In genomic region chr7:133750666-133751065, GRCm38 (mm10) we compare ENCODE assay signal across 12 mouse cellular contexts. TPM values are rescaled to one million over a fixed set of nuclear protein-coding genes. Genes with fewer than 3 reads are reported as not detected.
DNase-seq lines count a peak whose midpoint lies in the region; ATAC-seq and TF ChIP-seq lines count a peak whose summit lies in the region.
"Had no signal": no experiment of that assay in that cellular context is flagged by ENCODE, and none has a peak within 500 bp of the region (broad histone marks: within the 10 kb centered on the region; RNA-seq: fewer than 3 reads in every experiment).

No protein-coding gene starts in this region.

- no peak for DNase-seq in hindbrain, postnatal 0 days (ENCODE audit: low spot score)
- peak; percentile 55 for DNase-seq in 416B (ENCODE audit: low read depth)
- DNase-seq in kidney, adult 9 months, result peak; percentile 26
- no peak for DNase-seq in thymus, postnatal 4 days
- DNase-seq in left cerebral cortex, adult 9 months (ENCODE audit: low spot score in 2 of 2), result no peak
- DNase-seq in cerebellum, adult 2 months, result no peak
- DNase-seq: embryo, embryonic 11 days had no signal

- H3K4me1 ChIP-seq in hindbrain, postnatal 0 days (ENCODE audit: insufficient read depth, low read length), result no peaks in the 10 kb centered on the region
- no peaks in the 10 kb centered on the region for H3K4me1 ChIP-seq in hindbrain, embryonic 16.5 days (ENCODE audit: control insufficient read depth, insufficient read depth, low read depth, low read length)
- H3K4me1 ChIP-seq in embryonic facial prominence, embryonic 15.5 days, result peaks cover 4% of the 10 kb centered on the region; the same call in 1 of the 2 replicates
- peaks cover 9% of the 10 kb centered on the region for H3K4me1 ChIP-seq in cerebellum, adult 2 months (ENCODE audit: control insufficient read depth, insufficient read depth, low read length)
- H3K4me1 ChIP-seq: hindbrain, embryonic 15.5 days had no signal

- WGBS in hindbrain, postnatal 0 days, result 71% methylated on average over 5 of the region's 5 CpGs
- WGBS in hindbrain, embryonic 16.5 days, result 62% methylated on average over 5 of the region's 5 CpGs
- WGBS in embryonic facial prominence, embryonic 15.5 days, result 56% methylated on average over 5 of the region's 5 CpGs
- 81% methylated on average over 5 of the region's 5 CpGs for WGBS in cerebellum, adult 2 months

- no peak overlapping the region for H3K9ac ChIP-seq in hindbrain, postnatal 0 days (replicated peaks; ENCODE audit: low read length)
- H3K9ac ChIP-seq in hindbrain, embryonic 16.5 days (ENCODE audit: low read depth, low read length), result no peak overlapping the region
- no peak overlapping the region for H3K9ac ChIP-seq in embryonic facial prominence, embryonic 15.5 days
- H3K9ac ChIP-seq: hindbrain, embryonic 15.5 days had no signal

- H3K27me3 ChIP-seq in hindbrain, postnatal 0 days (ENCODE audit: insufficient read depth, low read length), result no peaks in the 10 kb centered on the region
- H3K27me3 ChIP-seq in hindbrain, embryonic 16.5 days (replicated peaks; ENCODE audit: control insufficient read depth, insufficient read depth, low read length), result no peaks in the 10 kb centered on the region
- H3K27me3 ChIP-seq in embryonic facial prominence, embryonic 15.5 days, result no peaks in the 10 kb centered on the region
- no peaks in the 10 kb centered on the region for H3K27me3 ChIP-seq in cerebellum, adult 2 months (ENCODE audit: control insufficient read depth, insufficient read depth, low read length)
- H3K27me3 ChIP-seq: CH12.LX; hindbrain, embryonic 15.5 days had no signal

- H3K9me3 ChIP-seq in hindbrain, postnatal 0 days (ENCODE audit: low read length), result no peaks in the 10 kb centered on the region
- H3K9me3 ChIP-seq in hindbrain, embryonic 16.5 days (ENCODE audit: control insufficient read depth, low read length), result no peaks in the 10 kb centered on the region
- H3K9me3 ChIP-seq in embryonic facial prominence, embryonic 15.5 days (replicated peaks), result no peaks in the 10 kb centered on the region
- H3K9me3 ChIP-seq: hindbrain, embryonic 15.5 days had no signal

- no peak for TF ChIP-seq CTCF in hindbrain, postnatal 0 days (IDR thresholded peaks at IDR 0.05; ENCODE audit: low read depth)
- no peak for TF ChIP-seq CTCF in cerebellum, adult 2 months (IDR thresholded peaks at IDR 0.05; ENCODE audit: borderline replicate concordance, insufficient read depth, low read depth, low read length)

- no peak overlapping the region for H3K27ac ChIP-seq in hindbrain, postnatal 0 days
- no peak overlapping the region for H3K27ac ChIP-seq in hindbrain, embryonic 16.5 days (ENCODE audit: low read depth, low read length)
- no peak overlapping the region for H3K27ac ChIP-seq in embryonic facial prominence, embryonic 15.5 days (replicated peaks)
- no peak overlapping the region for H3K27ac ChIP-seq in cerebellum, adult 2 months (ENCODE audit: insufficient read depth, low read length)
- H3K27ac ChIP-seq: hindbrain, embryonic 15.5 days had no signal

- TF ChIP-seq POLR2A in cerebellum, adult 2 months (IDR thresholded peaks at IDR 0.05; ENCODE audit: borderline replicate concordance, insufficient read depth, low read length), result no peak

- H3K4me3 ChIP-seq in hindbrain, postnatal 0 days (ENCODE audit: low read length), result no peak overlapping the region
- no peak overlapping the region for H3K4me3 ChIP-seq in hindbrain, embryonic 16.5 days (ENCODE audit: low read length)
- no peak overlapping the region for H3K4me3 ChIP-seq in embryonic facial prominence, embryonic 15.5 days (replicated peaks)
- H3K4me3 ChIP-seq in cerebellum, adult 2 months (replicated peaks; ENCODE audit: insufficient read depth, low read depth, low read length), result no peak overlapping the region
- H3K4me3 ChIP-seq: hindbrain, embryonic 15.5 days had no signal

- H3K36me3 ChIP-seq in hindbrain, postnatal 0 days (ENCODE audit: insufficient read depth, low read length), result peaks cover 4% of the 10 kb centered on the region; the same call in 1 of the 2 replicates
- no peaks in the 10 kb centered on the region for H3K36me3 ChIP-seq in hindbrain, embryonic 16.5 days (ENCODE audit: control insufficient read depth, insufficient read depth, low read length)
- H3K36me3 ChIP-seq in embryonic facial prominence, embryonic 15.5 days, result no peaks in the 10 kb centered on the region
- H3K36me3 ChIP-seq: hindbrain, embryonic 15.5 days had no signal

- no peak overlapping the region for H3K4me2 ChIP-seq in hindbrain, postnatal 0 days (ENCODE audit: low read depth, low read length)
- no peak overlapping the region for H3K4me2 ChIP-seq in hindbrain, embryonic 16.5 days (ENCODE audit: low read length)
- H3K4me2 ChIP-seq in embryonic facial prominence, embryonic 15.5 days (replicated peaks), result no peak overlapping the region
- H3K4me2 ChIP-seq: hindbrain, embryonic 15.5 days had no signal

- ATAC-seq in hindbrain, postnatal 0 days, result 0 out of 2 replicates have a peak, but pooled peaks have one; percentile 21
- ATAC-seq in hindbrain, embryonic 16.5 days, result no peak
- peak; percentile 62; the same call in 1 of the 2 replicates for ATAC-seq in embryonic facial prominence, embryonic 15.5 days (ENCODE audit: insufficient number of reproducible peaks, low FRiP score, low TSS enrichment, low read depth)

RNA-seq across cellular contexts. Expression of gene Fank1, which starts 26.0 kb away (rescaled TPM):
- total RNA-seq in hindbrain, postnatal 0 days (2014; rRNA removed), result 3.1 and 3.6 TPM in 2 replicates
- polyA plus RNA-seq in hindbrain, postnatal 0 days (2015; fragmentation: Nextera tagmentation; extraction: Ambion mirVana), result 6.0 and 6.6 TPM in 2 replicates
- polyA plus RNA-seq in hindbrain, embryonic 16.5 days (2015; fragmentation: Nextera tagmentation; extraction: Ambion mirVana), result 4.6 and 5.5 TPM in 2 replicates
- polyA plus RNA-seq in embryonic facial prominence, embryonic 15.5 days (2015; fragmentation: Nextera tagmentation; extraction: Ambion mirVana), result 2.6 and 6.6 TPM in 2 replicates
- polyA plus RNA-seq in cerebellum, adult 2 months (2012; rRNA removed), result 1.5 and 1.6 TPM in 2 replicates
- total RNA-seq: gastrocnemius, adult 18-20 months had no signal

RNA-seq across cellular contexts. Expression of gene Dhx32, which starts 31.9 kb away (rescaled TPM):
- 45.6 and 49.3 TPM in 2 replicates for total RNA-seq in hindbrain, postnatal 0 days (2014; rRNA removed)
- polyA plus RNA-seq in hindbrain, postnatal 0 days (2015; fragmentation: Nextera tagmentation; extraction: Ambion mirVana), result 49.8 and 52.6 TPM in 2 replicates
- polyA plus RNA-seq in hindbrain, embryonic 16.5 days (2015; fragmentation: Nextera tagmentation; extraction: Ambion mirVana), result 43.8 and 44.4 TPM in 2 replicates
- polyA plus RNA-seq in embryonic facial prominence, embryonic 15.5 days (2015; fragmentation: Nextera tagmentation; extraction: Ambion mirVana), result 29.1 TPM in 2 replicates
- 25.3 and 29.6 TPM in 2 replicates for polyA plus RNA-seq in cerebellum, adult 2 months (2012; rRNA removed)

RNA-seq across cellular contexts. Expression of gene Uros, which starts 40.8 kb away (rescaled TPM):
- 23.1 and 23.8 TPM in 2 replicates for total RNA-seq in hindbrain, postnatal 0 days (2014; rRNA removed)
- polyA plus RNA-seq in hindbrain, postnatal 0 days (2015; fragmentation: Nextera tagmentation; extraction: Ambion mirVana), result 35.4 and 38.2 TPM in 2 replicates
- 51.9 and 52.0 TPM in 2 replicates for polyA plus RNA-seq in hindbrain, embryonic 16.5 days (2015; fragmentation: Nextera tagmentation; extraction: Ambion mirVana)
- polyA plus RNA-seq in embryonic facial prominence, embryonic 15.5 days (2015; fragmentation: Nextera tagmentation; extraction: Ambion mirVana), result 33.7 and 34.2 TPM in 2 replicates
- 34.7 and 35.1 TPM in 2 replicates for polyA plus RNA-seq in cerebellum, adult 2 months (2012; rRNA removed)

RNA-seq across cellular contexts. Expression of gene Bccip, which starts 41.5 kb away (rescaled TPM):
- 38.1 and 40.6 TPM in 2 replicates for total RNA-seq in hindbrain, postnatal 0 days (2014; rRNA removed)
- 105 and 109 TPM in 2 replicates for polyA plus RNA-seq in hindbrain, postnatal 0 days (2015; fragmentation: Nextera tagmentation; extraction: Ambion mirVana)
- 93.2 and 99.4 TPM in 2 replicates for polyA plus RNA-seq in hindbrain, embryonic 16.5 days (2015; fragmentation: Nextera tagmentation; extraction: Ambion mirVana)
- 150 and 164 TPM in 2 replicates for polyA plus RNA-seq in embryonic facial prominence, embryonic 15.5 days (2015; fragmentation: Nextera tagmentation; extraction: Ambion mirVana)
- polyA plus RNA-seq in cerebellum, adult 2 months (2012; rRNA removed), result 104 and 111 TPM in 2 replicates

Comparison
In these comparisons a context has a peak if more than half of its experiments do, and no peak if none do; other contexts are left out.
1. DNase-seq: peak in 416B (single experiment) and kidney, adult 9 months (single experiment); none in hindbrain, postnatal 0 days (single experiment), thymus, postnatal 4 days (single experiment), left cerebral cortex, adult 9 months (0 of 2) and cerebellum, adult 2 months (0 of 2).